Mouse (Mus musculus) intestine, embryonic 14.5 days (tissue): ENCODE data around the gene Grasp. TPM values are rescaled to one million over a fixed set of nuclear protein-coding genes. Genes with fewer than 3 reads are reported as not detected.
A peak's percentile ranks its signal among the peaks of the same experiment; 100 is the strongest.

Experiments used
- ATAC-seq: fragments of 200-750 bp; cut with Nextera tagmentation; replicated peaks from 2 replicates; pipeline ENCODE4 v1.8.0; 2017; ENCODE audit warnings: low read depth, moderate number of reproducible peaks, moderate TSS enrichment, moderate library complexity; ENCODE audit not compliant: low FRiP score, low TSS enrichment
- DNase-seq: peaks from one replicate; pipeline ENCODE4 v3.0.0-alpha.2; 2018; ENCODE audit warnings: low spot score
- H3K27ac ChIP-seq: fragments of 300-500 bp; sonication (generic); 2 replicates; pipeline ENCODE4 v1.5.1; 2014; ENCODE audit warnings: low read depth, mild to moderate bottlenecking, control low read depth
- H3K27me3 ChIP-seq: fragments of 300-500 bp; sonication (generic); replicated peaks from 2 replicates; pipeline ENCODE4 v1.6.1; 2014; ENCODE audit warnings: low read length, control low read depth; ENCODE audit not compliant: control insufficient read depth, insufficient read depth
- H3K36me3 ChIP-seq: fragments of 300-500 bp; sonication (generic); 2 replicates; pipeline ENCODE4 v1.6.1; 2014; ENCODE audit warnings: low read length, control low read depth; ENCODE audit not compliant: control insufficient read depth, insufficient read depth
- H3K4me1 ChIP-seq: fragments of 300-500 bp; sonication (generic); replicated peaks from 2 replicates; pipeline ENCODE4 v1.6.1; 2014; ENCODE audit warnings: low read length, control low read depth, mixed read lengths; ENCODE audit not compliant: control insufficient read depth, insufficient read depth
- H3K4me2 ChIP-seq: fragments of 300-500 bp; sonication (generic); 2 replicates; pipeline ENCODE4 v1.6.1; 2014; ENCODE audit warnings: low read length
- H3K4me3 ChIP-seq: fragments of 300-500 bp; sonication (generic); 2 replicates; pipeline ENCODE4 v1.5.1; 2014; ENCODE audit warnings: low read depth, low read length, control low read depth, mixed read lengths
- H3K9ac ChIP-seq: fragments of 300-500 bp; sonication (generic); 2 replicates; pipeline ENCODE4 v1.6.1; 2014; ENCODE audit warnings: mild to moderate bottlenecking, low read length
- H3K9me3 ChIP-seq: fragments of 300-500 bp; sonication (generic); 2 replicates; pipeline ENCODE4 v1.6.1; 2016; ENCODE audit warnings: low read length, control low read depth; ENCODE audit not compliant: control insufficient read depth
- WGBS: fragments of 180-500 bp; shearing (Covaris S2); extraction: QIAGEN DNeasy Blood & Tissue Kit; methylation state at CpG from one replicate; pipeline ENCODE4 v1.1.7; 2014; 5-methylcytosine and 5-hydroxymethylcytosine counted together
- microRNA-seq: library from miRNA; unstranded; fragments of <30 nt; microRNA quantifications from one replicate; pipeline ENCODE4, GENCODE M21; 2016
- polyA plus RNA-seq: library from polyadenylated mRNA; unstranded; fragments of >200 nt; fragmentation: Nextera tagmentation; extraction: Ambion mirVana; gene quantifications from 2 replicates; pipeline ENCODE4 v1.2.1, GENCODE M21; 2014

Grasp gene
- polyA plus RNA-seq, 1 experiment from 2014 or later = 4.2 TPM

DNA sequence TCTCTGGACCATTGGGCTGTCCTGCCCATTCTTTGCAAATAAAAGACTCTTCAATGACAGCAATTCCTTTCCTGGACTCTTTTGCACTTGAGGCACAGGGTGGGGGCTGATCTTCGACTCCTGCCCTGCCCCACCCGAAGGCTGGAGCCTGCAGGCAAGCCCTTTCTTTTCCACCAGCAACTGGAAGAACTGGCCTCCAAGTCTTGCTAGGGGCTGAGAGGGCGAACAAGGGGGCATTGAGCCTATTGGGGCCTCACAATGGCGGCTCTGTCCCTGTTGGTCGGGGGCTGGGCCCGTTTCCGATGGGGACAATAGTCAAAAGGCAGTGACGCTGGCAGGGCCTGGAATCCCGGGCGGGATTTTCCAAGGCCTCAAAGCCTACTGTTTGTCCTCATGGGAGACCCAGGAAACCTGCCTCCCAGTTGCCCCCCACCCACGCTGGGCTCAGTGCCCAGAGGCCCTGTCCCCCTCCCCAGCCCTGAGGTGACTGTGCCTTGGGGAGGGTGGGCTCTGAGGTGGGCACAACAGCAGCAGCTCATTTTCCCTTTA, 53.4 kb downstream of the Grasp start:
- Histone ChIP-seq H3K4me3 (no peak overlapping the region), H3K9ac (no peak overlapping the region), H3K4me2 (no peak overlapping the region), H3K9me3 (no peaks in the 10 kb centered on the region), H3K4me1 (peaks cover 12% of the 10 kb centered on the region), H3K36me3 (peaks cover 14% of the 10 kb centered on the region), H3K27ac (peak overlapping the region; percentile 55; the same call in 1 of the 2 replicates), H3K27me3 (no peaks in the 10 kb centered on the region)
- DNase-seq = no peak
- 61% methylated on average over 11 of the region's 11 CpGs for WGBS
- ATAC-seq = peak; percentile 33; the same call in 1 of the 2 replicates

- no peak overlapping the region for H3K4me3 ChIP-seq
- H3K4me1 ChIP-seq = peaks cover 12% of the 10 kb centered on the region
- DNase-seq = no peak
- no peaks in the 10 kb centered on the region for H3K27me3 ChIP-seq
- H3K27ac ChIP-seq = 0 out of 2 replicates have a peak overlapping the region, but pooled peaks have one; percentile 55
- H3K36me3 ChIP-seq = peaks cover 3% of the 10 kb centered on the region; the same call in 1 of the 2 replicates
- H3K9ac ChIP-seq = no peak overlapping the region
- no peak overlapping the region for H3K4me2 ChIP-seq
- H3K9me3 ChIP-seq = no peaks in the 10 kb centered on the region
- ATAC-seq = no peak
- 41% methylated on average over 5 of the region's 5 CpGs for WGBS
Measured at GRCm38 (mm10) chr15:101278589-101278988, 54.6 kb downstream of the Grasp start.

GRCm38 (mm10) chr15:101279430-101279999, 55.5 kb downstream of the Grasp start:
- Histone ChIP-seq H3K9ac (no peak overlapping the region), H3K4me3 (no peak overlapping the region), H3K36me3 (no peaks in the 10 kb centered on the region), H3K4me1 (peaks cover 12% of the 10 kb centered on the region), H3K27ac (0 out of 2 replicates have a peak overlapping the region, but pooled peaks have one; percentile 24), H3K4me2 (no peak overlapping the region), H3K27me3 (no peaks in the 10 kb centered on the region), H3K9me3 (no peaks in the 10 kb centered on the region)
- no peak for ATAC-seq
- 59% methylated on average over 12 of the region's 12 CpGs for WGBS
- no peak for DNase-seq

Small RNA genes within 50 kb of the gene (microRNA-seq; reads per million reads assigned to microRNA genes)
- 0.42 reads per million for gene Mir6962

Other genes with a start within 250 kb of the Grasp start
- not detected in 2 replicates for gene Gm47841, start 176.8 kb upstream of the Grasp start, polyA plus RNA-seq
- gene Fignl2, start 145.6 kb upstream of the Grasp start, polyA plus RNA-seq = 0.43 and 0.55 TPM in 2 replicates
- gene Ankrd33, start 108.4 kb upstream of the Grasp start, polyA plus RNA-seq = not detected in 2 replicates
- 16.5 and 16.6 TPM in 2 replicates for gene Acvrl1, start 95.7 kb upstream of the Grasp start, polyA plus RNA-seq
- 12.5 and 12.6 TPM in 2 replicates for gene Acvr1b, start 50.1 kb upstream of the Grasp start, polyA plus RNA-seq
- 6.4 and 6.9 TPM in 2 replicates for gene Nr4a1, start 30.1 kb downstream of the Grasp start, polyA plus RNA-seq
- gene Atg101, start 60.1 kb downstream of the Grasp start, polyA plus RNA-seq = 65.4 and 67.1 TPM in 2 replicates
- gene 6030408B16Rik, start 69.0 kb downstream of the Grasp start, polyA plus RNA-seq = 5.9 and 6.6 TPM in 2 replicates
- 0.81 and 1.6 TPM in 2 replicates for gene Krt80, start 146.0 kb downstream of the Grasp start, polyA plus RNA-seq
- 104 and 108 TPM in 2 replicates for gene Krt7, start 186.9 kb downstream of the Grasp start, polyA plus RNA-seq
- 0.17 TPM in 1 of 2 replicates, not detected in the other for gene Krt87, start 214.6 kb downstream of the Grasp start, polyA plus RNA-seq
- gene Krt88, start 223.6 kb downstream of the Grasp start, polyA plus RNA-seq = not detected in 2 replicates
- not detected in 2 replicates for gene Krt81, start 239.6 kb downstream of the Grasp start, polyA plus RNA-seq
- gene Krt86, start 249.3 kb downstream of the Grasp start, polyA plus RNA-seq = 0.08 TPM in 1 of 2 replicates, not detected in the other